Mouse (Mus musculus): ENCODE measurements at regions not wholly inside any gene's neighbourhood (a gene's known extent, or its start where the extent isn't known, plus 50 kb on each side); places are given as distances from the start of the nearest gene placed in this dataset.

DNA sequence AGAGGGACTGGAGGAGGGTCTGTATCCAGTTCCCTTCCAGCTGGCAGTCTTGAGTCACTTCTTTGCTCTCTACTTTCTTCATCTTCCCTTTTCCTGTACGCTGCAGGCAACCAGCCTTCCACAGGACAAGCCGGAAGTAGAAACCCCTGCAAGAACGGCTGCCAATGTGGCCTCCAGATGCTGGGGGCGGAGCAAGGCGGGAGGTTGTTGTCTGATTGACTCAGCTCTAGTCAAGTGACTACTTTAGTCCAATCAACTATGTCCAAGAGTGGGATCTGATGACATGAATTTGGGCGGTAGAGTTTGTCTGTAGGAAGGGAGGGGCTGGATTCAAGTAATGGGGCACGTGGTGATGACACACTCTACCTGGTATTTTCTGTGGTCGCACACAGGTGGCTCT is 156.1 kb upstream of the Irx6 start:
- DNase-seq (ENCODE audit: low spot score) = no peak
- no peak for TF ChIP-seq CTCF (IDR thresholded peaks at IDR 0.05; ENCODE audit: low read depth)
- ATAC-seq = no peak
- no peak overlapping the region for H3K27ac ChIP-seq
- H3K4me2 ChIP-seq (ENCODE audit: low read depth, low read length) = no peak overlapping the region
- no peaks in the 10 kb centered on the region for H3K9me3 ChIP-seq (ENCODE audit: low read length)
- H3K4me3 ChIP-seq (ENCODE audit: low read length) = no peak overlapping the region
- no peaks in the 10 kb centered on the region for H3K36me3 ChIP-seq (ENCODE audit: insufficient read depth, low read length)
- H3K4me1 ChIP-seq (ENCODE audit: insufficient read depth, low read length) = no peaks in the 10 kb centered on the region
- no peaks in the 10 kb centered on the region for H3K27me3 ChIP-seq (ENCODE audit: insufficient read depth, low read length)
- H3K9ac ChIP-seq (replicated peaks; ENCODE audit: low read length) = no peak overlapping the region
- 90% methylated on average over 8 of the region's 8 CpGs for WGBS

DNA sequence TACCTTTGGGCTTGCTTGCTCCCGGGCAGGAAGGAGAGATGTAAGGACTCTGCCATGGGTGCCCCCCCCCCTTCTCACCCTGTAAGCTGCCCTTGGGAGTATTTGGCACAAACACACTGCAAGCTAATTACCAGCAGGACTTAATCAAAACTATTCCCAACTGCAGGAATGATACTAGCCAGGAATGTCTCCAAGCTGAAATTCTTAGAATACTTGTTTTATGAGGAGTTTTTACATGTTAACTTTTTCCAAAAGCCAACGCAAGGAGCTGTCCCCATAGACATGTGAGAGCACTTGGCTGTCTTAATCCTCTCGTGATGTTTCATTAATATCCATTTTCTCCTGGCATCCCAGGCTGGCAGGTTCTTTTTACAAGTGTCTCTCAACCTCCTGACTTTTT is 155.6 kb upstream of the Irx6 start:
- Histone ChIP-seq H3K27ac (no peak overlapping the region), H3K4me3 (ENCODE audit: low read length) (no peak overlapping the region), H3K9me3 (ENCODE audit: low read length) (no peaks in the 10 kb centered on the region), H3K9ac (replicated peaks; ENCODE audit: low read length) (no peak overlapping the region), H3K27me3 (ENCODE audit: insufficient read depth, low read length) (no peaks in the 10 kb centered on the region), H3K4me2 (ENCODE audit: low read depth, low read length) (no peak overlapping the region), H3K36me3 (ENCODE audit: insufficient read depth, low read length) (no peaks in the 10 kb centered on the region), H3K4me1 (ENCODE audit: insufficient read depth, low read length) (no peaks in the 10 kb centered on the region)
- no peak for ATAC-seq
- DNase-seq (ENCODE audit: low spot score) = no peak
- 73% methylated on average over 3 of the region's 3 CpGs for WGBS
- TF ChIP-seq CTCF (IDR thresholded peaks at IDR 0.05; ENCODE audit: low read depth) = no peak

DNA sequence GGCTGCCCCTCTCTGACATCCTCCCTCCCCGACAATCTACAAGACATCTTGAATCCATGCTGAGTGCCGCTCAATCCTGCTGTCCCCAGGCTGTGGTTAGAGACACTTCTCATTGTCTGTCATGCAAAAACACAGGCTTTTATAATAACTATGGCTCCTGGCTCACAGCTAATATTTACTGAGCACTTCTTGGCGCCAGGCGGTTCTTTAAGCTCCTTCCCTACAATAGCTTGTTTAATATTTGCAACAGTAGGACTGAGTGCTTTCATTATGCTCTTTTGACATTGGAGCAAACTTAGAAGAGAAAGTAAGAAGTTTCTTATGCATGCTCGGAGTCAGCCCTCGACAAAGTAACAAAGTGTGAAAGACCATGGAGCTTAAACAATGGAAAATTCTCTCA is 151.6 kb upstream of the Irx6 start:
- Histone ChIP-seq H3K9me3 (ENCODE audit: low read length) (no peaks in the 10 kb centered on the region), H3K27me3 (ENCODE audit: insufficient read depth, low read length) (no peaks in the 10 kb centered on the region), H3K4me3 (ENCODE audit: low read length) (no peak overlapping the region), H3K9ac (replicated peaks; ENCODE audit: low read length) (no peak overlapping the region), H3K27ac (no peak overlapping the region), H3K36me3 (ENCODE audit: insufficient read depth, low read length) (no peaks in the 10 kb centered on the region), H3K4me1 (ENCODE audit: insufficient read depth, low read length) (no peaks in the 10 kb centered on the region), H3K4me2 (ENCODE audit: low read depth, low read length) (no peak overlapping the region)
- DNase-seq (ENCODE audit: low spot score) (no peak), ATAC-seq (no peak)
- WGBS = 62% methylated on average over 6 of the region's 6 CpGs
- TF ChIP-seq CTCF (IDR thresholded peaks at IDR 0.05; ENCODE audit: low read depth) = no peak

DNA sequence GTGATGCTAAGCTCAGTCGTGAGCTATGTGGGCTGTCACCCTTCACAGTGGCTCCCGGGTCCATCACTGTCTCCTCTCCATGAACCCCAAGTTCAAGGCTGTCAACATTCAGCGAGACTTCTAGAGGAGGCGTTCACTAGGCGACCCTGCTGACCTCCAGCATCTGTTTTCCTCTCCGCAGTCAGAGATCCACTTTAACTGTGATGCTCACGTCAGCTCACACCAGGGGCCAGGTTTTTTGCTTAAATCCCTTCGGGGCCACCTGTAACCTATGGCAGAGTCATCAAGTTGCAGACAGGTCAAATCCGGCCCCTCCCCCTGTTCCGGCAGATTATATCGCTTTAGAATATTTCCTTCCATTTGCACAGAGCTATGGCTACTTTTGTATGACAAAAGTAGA is 144.3 kb upstream of the Irx6 start:
- ATAC-seq (no peak), DNase-seq (ENCODE audit: low spot score) (no peak)
- 68% methylated on average over 11 of the region's 11 CpGs for WGBS
- H3K9ac ChIP-seq (replicated peaks; ENCODE audit: low read length) = no peak overlapping the region
- no peak for TF ChIP-seq CTCF (IDR thresholded peaks at IDR 0.05; ENCODE audit: low read depth)
- no peaks in the 10 kb centered on the region for H3K27me3 ChIP-seq (ENCODE audit: insufficient read depth, low read length)
- no peak overlapping the region for H3K4me3 ChIP-seq (ENCODE audit: low read length)
- no peaks in the 10 kb centered on the region for H3K9me3 ChIP-seq (ENCODE audit: low read length)
- no peak overlapping the region for H3K4me2 ChIP-seq (ENCODE audit: low read depth, low read length)
- H3K4me1 ChIP-seq (ENCODE audit: insufficient read depth, low read length) = no peaks in the 10 kb centered on the region
- H3K27ac ChIP-seq = no peak overlapping the region
- H3K36me3 ChIP-seq (ENCODE audit: insufficient read depth, low read length) = no peaks in the 10 kb centered on the region

DNA sequence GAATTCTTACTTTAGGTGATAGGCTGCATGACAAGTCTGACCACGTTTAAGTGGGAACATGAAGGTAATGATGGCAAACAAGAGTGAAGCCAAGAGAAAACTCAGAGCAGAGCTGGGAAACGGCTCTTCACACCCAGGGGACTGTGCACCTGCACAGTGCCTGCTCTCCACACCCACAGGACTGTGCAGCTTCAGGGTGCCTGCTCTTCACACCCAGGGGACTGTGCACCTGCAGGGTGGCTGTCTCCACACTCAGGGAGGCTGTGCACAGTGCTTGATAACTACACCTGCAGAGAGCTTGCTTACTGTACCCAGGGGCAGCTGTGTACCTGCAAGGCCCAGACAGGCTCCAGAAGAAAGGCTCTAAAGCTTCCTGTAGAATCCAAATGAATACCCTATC is 133.5 kb upstream of the Irx6 start:
- ATAC-seq (no peak), DNase-seq (ENCODE audit: low spot score) (no peak)
- no peak overlapping the region for H3K27ac ChIP-seq
- H3K27me3 ChIP-seq (ENCODE audit: insufficient read depth, low read length) = no peaks in the 10 kb centered on the region
- no peak overlapping the region for H3K4me3 ChIP-seq (ENCODE audit: low read length)
- no peaks in the 10 kb centered on the region for H3K9me3 ChIP-seq (ENCODE audit: low read length)
- H3K36me3 ChIP-seq (ENCODE audit: insufficient read depth, low read length) = no peaks in the 10 kb centered on the region
- no peak overlapping the region for H3K4me2 ChIP-seq (ENCODE audit: low read depth, low read length)
- no peak for TF ChIP-seq CTCF (IDR thresholded peaks at IDR 0.05; ENCODE audit: low read depth)
- peaks cover 2% of the 10 kb centered on the region; the same call in 1 of the 2 replicates for H3K4me1 ChIP-seq (ENCODE audit: insufficient read depth, low read length)
- no peak overlapping the region for H3K9ac ChIP-seq (replicated peaks; ENCODE audit: low read length)
- WGBS = 44% methylated on average over 2 of the region's 2 CpGs

DNA sequence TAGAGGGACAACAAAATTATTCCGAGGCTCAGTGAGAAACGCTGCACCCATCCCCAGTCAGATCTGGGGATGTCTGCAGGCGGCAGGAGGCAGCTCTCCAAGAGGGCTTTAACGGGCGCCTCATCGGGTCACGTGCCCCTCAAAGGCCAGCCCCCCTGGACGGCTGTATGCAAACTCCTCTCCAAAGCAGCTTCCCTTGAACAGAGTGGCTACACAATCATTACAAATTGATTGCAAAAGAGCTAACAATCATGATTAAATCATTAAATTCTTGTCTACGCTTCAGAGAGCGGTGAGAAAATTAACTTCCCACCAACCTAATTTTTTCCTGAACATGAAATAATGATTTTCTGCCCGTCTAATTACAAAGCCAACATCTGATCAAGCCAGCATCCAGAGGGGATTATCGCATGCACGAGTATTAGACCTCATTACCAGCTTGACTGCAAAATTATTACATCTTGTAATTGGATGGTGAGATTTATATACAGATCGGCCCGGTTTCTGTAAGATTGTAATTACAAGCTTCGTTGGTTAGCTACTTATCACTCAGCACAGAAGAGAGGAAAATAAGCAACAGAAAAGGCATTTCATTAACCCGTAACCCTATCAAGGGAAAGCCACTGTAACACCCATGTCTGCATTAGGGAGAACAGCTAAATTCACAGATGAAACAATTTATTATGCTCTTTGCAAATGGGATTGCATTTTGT is 128.6 kb upstream of the Irx6 start:
- Histone ChIP-seq H3K4me3 (ENCODE audit: low read length) (no peak overlapping the region), H3K9me3 (ENCODE audit: low read length) (no peaks in the 10 kb centered on the region), H3K27ac (no peak overlapping the region), H3K4me1 (ENCODE audit: insufficient read depth, low read length) (peaks cover 2% of the 10 kb centered on the region; the same call in 1 of the 2 replicates), H3K9ac (replicated peaks; ENCODE audit: low read length) (no peak overlapping the region), H3K4me2 (ENCODE audit: low read depth, low read length) (0 out of 2 replicates have a peak overlapping the region, but pooled peaks have one; percentile 28), H3K27me3 (ENCODE audit: insufficient read depth, low read length) (no peaks in the 10 kb centered on the region), H3K36me3 (ENCODE audit: insufficient read depth, low read length) (no peaks in the 10 kb centered on the region)
- 21% methylated on average over 17 of the region's 17 CpGs for WGBS
- peak; percentile 46 for DNase-seq (ENCODE audit: low spot score)
- no peak for TF ChIP-seq CTCF (IDR thresholded peaks at IDR 0.05; ENCODE audit: low read depth)
- peak; percentile 80 for ATAC-seq

DNA sequence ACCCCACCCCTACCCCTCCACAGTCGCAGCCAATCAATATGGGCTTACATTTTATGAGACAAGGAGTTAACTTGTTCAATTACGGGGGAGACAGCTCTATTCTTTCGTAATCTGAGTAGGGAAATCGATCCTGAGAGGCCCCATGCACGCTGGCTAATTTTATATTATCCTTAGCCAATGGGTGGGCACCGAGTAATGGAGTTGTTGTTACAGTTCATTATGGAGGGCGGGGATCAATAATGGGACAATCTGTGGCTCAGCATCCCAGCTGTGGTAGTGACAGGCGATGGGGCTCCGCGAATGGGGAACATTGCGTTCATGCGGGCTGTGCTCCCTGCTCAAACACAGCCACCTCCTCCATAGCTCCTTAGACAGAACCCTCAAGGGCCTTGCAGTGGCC is 118.9 kb upstream of the Irx6 start:
- H3K9ac ChIP-seq (replicated peaks; ENCODE audit: low read length) = no peak overlapping the region

More for the DNA sequence above, 118.9 kb upstream of the Irx6 start:
- Histone ChIP-seq H3K27ac (no peak overlapping the region), H3K4me3 (ENCODE audit: low read length) (no peak overlapping the region), H3K4me2 (ENCODE audit: low read depth, low read length) (no peak overlapping the region), H3K36me3 (ENCODE audit: insufficient read depth, low read length) (no peaks in the 10 kb centered on the region), H3K4me1 (ENCODE audit: insufficient read depth, low read length) (peaks cover 5% of the 10 kb centered on the region; the same call in 1 of the 2 replicates), H3K9me3 (ENCODE audit: low read length) (no peaks in the 10 kb centered on the region), H3K27me3 (ENCODE audit: insufficient read depth, low read length) (no peaks in the 10 kb centered on the region)
- no peak for ATAC-seq
- no peak for DNase-seq (ENCODE audit: low spot score)
- TF ChIP-seq CTCF (IDR thresholded peaks at IDR 0.05; ENCODE audit: low read depth) = no peak
- WGBS = 43% methylated on average over 12 of the region's 12 CpGs
